Mouse (Mus musculus) macrophage (primary cell): Measurements from ENCODE around the gene Npy4r. TPM values are rescaled to one million over a fixed set of nuclear protein-coding genes. Genes with fewer than 3 reads are reported as not detected.

Experiments used
- H3K27ac ChIP-seq: fragments of 350-480 bp; formaldehyde crosslinking; 2 replicates; pipeline ENCODE4 v1.9.0; 2021
- H3K36me3 ChIP-seq: fragments of 350-480 bp; formaldehyde crosslinking; 2 replicates; pipeline ENCODE4 v1.9.0; 2021; ENCODE audit errors: inconsistent target
- H3K4me3 ChIP-seq: fragments of 350-480 bp; formaldehyde crosslinking; 2 replicates; pipeline ENCODE4 v1.9.0; 2021; ENCODE audit errors: inconsistent target
- H3K79me2 ChIP-seq: fragments of 350-480 bp; formaldehyde crosslinking; 2 replicates; pipeline ENCODE4 v1.9.0; 2021; ENCODE audit errors: inconsistent target
- WGBS: methylation state at CpG from one replicate; pipeline ENCODE4 v1.1.7; 2026; ENCODE audit warnings: inconsistent platforms; ENCODE audit not compliant: missing documents; 5-methylcytosine and 5-hydroxymethylcytosine counted together
- polyA plus RNA-seq: library from polyadenylated mRNA; stranded (reverse); fragments of 250-400 nt; gene quantifications from 3 replicates; pipeline ENCODE4 v1.2.4, GENCODE M21; 2018; ENCODE audit warnings: inconsistent platforms

Npy4r gene
- polyA plus RNA-seq, 1 experiment from 2014 or later = not detected

- Histone ChIP-seq H3K27ac (no peak overlapping the region), H3K36me3 (no peaks in the 10 kb centered on the region), H3K4me3 (no peak overlapping the region), H3K79me2 (no peaks in the 10 kb centered on the region)
- 86% methylated on average over 15 of the region's 15 CpGs for WGBS
Measured at GRCm38 (mm10) chr14:34139671-34140664, 12.3 kb downstream of the Npy4r start.

- H3K4me3 ChIP-seq = no peak overlapping the region
- no peaks in the 10 kb centered on the region for H3K36me3 ChIP-seq
- no peaks in the 10 kb centered on the region for H3K79me2 ChIP-seq
- H3K27ac ChIP-seq = no peak overlapping the region
Measured at GRCm38 (mm10) chr14:34135391-34135790, 16.9 kb downstream of the Npy4r start.

GRCm38 (mm10) chr14:34131216-34131615, 21.1 kb downstream of the Npy4r start:
- H3K79me2 ChIP-seq = no peaks in the 10 kb centered on the region
- no peaks in the 10 kb centered on the region for H3K36me3 ChIP-seq
- no peak overlapping the region for H3K27ac ChIP-seq
- 76% methylated on average over 6 of the region's 6 CpGs for WGBS
- H3K4me3 ChIP-seq = no peak overlapping the region

GRCm38 (mm10) chr14:34121691-34122090, 30.6 kb downstream of the Npy4r start:
- no peaks in the 10 kb centered on the region for H3K36me3 ChIP-seq
- WGBS = 93% methylated on average over 4 of the region's 4 CpGs
- no peak overlapping the region for H3K4me3 ChIP-seq
- no peaks in the 10 kb centered on the region for H3K79me2 ChIP-seq
- no peak overlapping the region for H3K27ac ChIP-seq

DNA sequence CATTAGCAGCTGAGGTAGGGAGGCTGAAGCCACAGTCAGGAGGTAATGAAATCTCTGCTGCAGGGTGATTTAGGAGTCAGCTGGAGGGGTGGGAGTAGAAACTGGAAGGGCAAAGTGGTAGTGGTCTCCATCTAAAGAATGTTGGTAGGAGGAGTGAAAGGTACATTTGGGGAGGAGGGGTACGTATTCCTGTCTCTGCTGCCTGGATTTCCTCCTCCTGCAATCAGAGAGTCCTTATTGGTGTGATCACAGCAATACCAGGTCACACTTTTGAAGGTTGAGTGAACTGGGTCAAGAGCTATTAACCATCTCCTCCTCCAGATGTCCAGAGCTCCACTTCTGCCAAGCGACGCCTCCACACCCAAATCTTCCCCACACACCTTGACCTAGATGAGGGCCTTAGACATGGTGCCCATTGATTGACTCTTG, 31.4 kb downstream of the Npy4r start:
- WGBS = 91% methylated on average over 3 of the region's 3 CpGs
- Histone ChIP-seq H3K27ac (no peak overlapping the region), H3K36me3 (no peaks in the 10 kb centered on the region), H3K4me3 (no peak overlapping the region), H3K79me2 (no peaks in the 10 kb centered on the region)

GRCm38 (mm10) chr14:34120016-34120910, 32.0 kb downstream of the Npy4r start:
- Histone ChIP-seq H3K36me3 (no peaks in the 10 kb centered on the region), H3K79me2 (no peaks in the 10 kb centered on the region), H3K27ac (no peak overlapping the region), H3K4me3 (no peak overlapping the region)
- 84% methylated on average over 12 of the region's 12 CpGs for WGBS

DNA sequence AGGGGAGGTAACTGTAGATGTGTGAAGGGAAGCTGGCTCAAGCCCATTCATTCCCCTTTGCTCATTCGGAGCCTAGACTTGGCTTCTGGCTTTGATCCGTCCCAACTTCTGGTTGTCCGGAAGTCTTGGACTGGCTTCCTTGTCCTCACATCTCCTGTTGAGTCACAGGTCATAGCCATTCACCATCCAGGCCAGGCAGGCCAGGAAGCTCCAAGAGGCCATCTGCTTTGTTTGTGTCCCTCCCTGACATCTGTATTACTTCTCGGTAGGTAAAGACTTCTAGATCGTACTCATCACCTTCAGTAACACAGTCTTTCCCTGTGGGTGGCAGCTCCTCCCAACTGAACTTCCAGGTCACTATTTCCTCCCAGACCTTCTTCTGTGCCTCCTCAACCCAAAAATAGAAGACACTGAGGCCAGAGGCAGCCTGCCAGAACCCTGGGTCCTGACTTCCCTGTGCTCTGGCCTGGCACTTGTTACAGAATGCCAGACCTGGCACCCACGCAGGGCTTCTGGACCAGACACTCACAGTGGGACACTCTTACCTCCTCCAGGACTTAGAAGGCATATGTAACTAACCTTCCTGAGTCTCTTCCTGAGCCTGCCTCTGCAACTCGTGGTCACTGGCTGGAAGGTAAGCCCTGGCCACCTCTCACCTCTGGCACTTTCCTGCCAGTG, 33.1 kb downstream of the Npy4r start:
- Histone ChIP-seq H3K27ac (no peak overlapping the region), H3K36me3 (no peaks in the 10 kb centered on the region), H3K79me2 (no peaks in the 10 kb centered on the region), H3K4me3 (no peak overlapping the region)
- 74% methylated on average over 7 of the region's 7 CpGs for WGBS

DNA sequence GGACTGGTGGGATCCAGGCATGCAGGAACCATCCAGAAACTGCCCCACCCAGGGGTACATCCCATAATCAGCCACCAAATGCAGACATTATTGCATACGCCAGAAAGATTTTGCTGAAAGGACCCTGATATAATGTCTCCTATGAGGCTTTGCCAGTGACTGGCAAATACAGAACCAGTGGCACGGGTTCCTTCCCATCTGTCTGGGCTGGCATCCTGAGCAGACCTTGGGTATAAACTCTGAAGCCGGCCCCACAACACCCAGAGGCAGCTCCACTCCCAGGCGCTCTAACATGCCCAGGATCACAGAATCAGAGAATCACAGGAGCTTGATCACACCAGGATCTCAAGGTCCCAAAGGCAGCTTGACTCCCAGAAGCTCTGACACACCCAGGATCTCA, 38.0 kb downstream of the Npy4r start:
- H3K79me2 ChIP-seq = no peaks in the 10 kb centered on the region
- WGBS = 84% methylated on average over 4 of the region's 4 CpGs
- H3K36me3 ChIP-seq = no peaks in the 10 kb centered on the region

GRCm38 (mm10) chr14:34107594-34107993, 44.7 kb downstream of the Npy4r start:
- WGBS = 4% methylated on average over 4 of the region's 4 CpGs
- Histone ChIP-seq H3K27ac (no peak overlapping the region), H3K79me2 (no peaks in the 10 kb centered on the region), H3K4me3 (no peak overlapping the region), H3K36me3 (no peaks in the 10 kb centered on the region)

More for the DNA sequence above, 38.0 kb downstream of the Npy4r start:
- Histone ChIP-seq H3K27ac (no peak overlapping the region), H3K4me3 (no peak overlapping the region)

GRCm38 (mm10) chr14:34106389-34107062, 45.8 kb downstream of the Npy4r start:
- Histone ChIP-seq H3K79me2 (no peaks in the 10 kb centered on the region), H3K36me3 (no peaks in the 10 kb centered on the region), H3K4me3 (no peak overlapping the region), H3K27ac (no peak overlapping the region)
- 57% methylated on average over 11 of the region's 12 CpGs for WGBS

- WGBS = 29% methylated on average over 8 of the region's 8 CpGs
- no peak overlapping the region for H3K4me3 ChIP-seq
- no peak overlapping the region for H3K27ac ChIP-seq
- no peaks in the 10 kb centered on the region for H3K79me2 ChIP-seq
- no peaks in the 10 kb centered on the region for H3K36me3 ChIP-seq
Measured at GRCm38 (mm10) chr14:34104892-34105291, 47.4 kb downstream of the Npy4r start.

DNA sequence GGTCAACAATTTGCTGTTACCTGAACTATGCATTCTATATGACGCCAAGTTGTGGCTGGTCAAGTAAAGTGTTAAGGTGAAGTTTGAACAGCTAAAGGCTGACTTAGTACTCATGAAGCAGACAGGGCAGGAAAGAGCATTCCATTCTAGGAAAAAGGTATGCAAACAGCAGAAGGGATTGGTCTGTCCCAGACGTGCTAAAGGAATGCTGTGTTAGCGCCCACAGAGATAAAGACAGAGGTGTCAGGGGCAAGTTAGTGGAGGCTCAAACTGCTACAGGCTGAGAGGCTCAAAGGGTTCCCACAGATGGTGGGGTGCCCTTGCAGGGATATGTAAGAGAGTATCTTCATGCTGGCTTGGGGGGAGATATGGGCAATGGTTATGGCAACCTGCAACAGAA, 48.4 kb downstream of the Npy4r start:
- 83% methylated on average over 3 of the region's 3 CpGs for WGBS
- H3K27ac ChIP-seq = no peak overlapping the region
- H3K4me3 ChIP-seq = no peak overlapping the region
- no peaks in the 10 kb centered on the region for H3K36me3 ChIP-seq
- no peaks in the 10 kb centered on the region for H3K79me2 ChIP-seq

- no peaks in the 10 kb centered on the region for H3K79me2 ChIP-seq
- 56% methylated on average over 5 of the region's 5 CpGs for WGBS
- H3K36me3 ChIP-seq = no peaks in the 10 kb centered on the region
- no peak within 1 kb of the TSS for H3K27ac ChIP-seq
- no peak within 1 kb of the TSS for H3K4me3 ChIP-seq
Measured at GRCm38 (mm10) chr14:34102601-34103000, 49.7 kb downstream of the Npy4r start, which contains the start of gene A630023A22Rik. A630023A22Rik (minus strand) TSS chr14:34102754.

GRCm38 (mm10) chr14:34096161-34096560, 56.1 kb downstream of the Npy4r start:
- Histone ChIP-seq H3K36me3 (no peaks in the 10 kb centered on the region), H3K27ac (no peak overlapping the region), H3K79me2 (no peaks in the 10 kb centered on the region), H3K4me3 (no peak overlapping the region)
- 80% methylated on average over 5 of the region's 5 CpGs for WGBS
